8 mouse cellular contexts compared by ENCODE assay signal in the genomic region with DNA sequence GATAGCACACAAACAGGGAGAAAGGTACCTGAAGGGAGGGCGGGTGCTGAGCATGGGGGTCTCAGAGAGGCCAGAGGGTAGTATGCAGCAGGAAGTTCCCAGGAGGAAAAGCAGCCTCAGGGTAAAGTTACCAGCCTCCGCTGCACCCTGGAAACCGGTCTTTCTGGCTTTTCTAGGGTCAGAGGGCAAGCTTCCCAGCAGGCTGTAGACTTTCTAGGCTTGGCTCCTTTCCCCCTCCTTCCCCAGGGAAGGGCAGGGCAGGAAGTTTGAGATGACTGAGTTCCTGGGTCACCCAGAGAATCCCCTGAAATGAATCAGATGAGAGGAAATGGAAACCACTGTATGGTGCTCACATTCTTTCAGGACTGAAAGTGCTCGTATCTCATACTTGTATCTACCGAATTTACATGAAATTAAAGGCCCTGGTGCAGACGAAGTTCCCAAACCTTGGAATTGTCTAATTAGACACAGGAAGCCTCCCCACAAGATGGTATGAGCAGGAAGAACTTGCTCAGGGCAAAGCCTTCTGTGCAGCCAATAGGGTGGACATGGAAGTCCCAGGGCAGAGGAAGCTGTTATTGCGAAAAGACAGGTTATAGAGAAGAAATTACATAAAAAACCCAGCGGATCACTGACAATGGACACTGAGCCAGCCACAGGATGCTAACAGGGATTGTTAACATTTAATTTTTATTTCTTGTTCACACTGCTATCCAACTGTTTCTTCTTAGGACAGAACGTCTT.
DNase-seq lines count a peak whose midpoint lies in the region; ATAC-seq and TF ChIP-seq lines count a peak whose summit lies in the region.

No protein-coding gene starts in this region.

- H3K79me2 ChIP-seq in heart, adult 2 months (replicated peaks; ENCODE audit: control insufficient read depth, insufficient read depth, low read length) = no peaks in the 10 kb centered on the region

- TF ChIP-seq CTCF in heart, adult 2 months (IDR thresholded peaks at IDR 0.05) = no peak

- intact Hi-C loops in heart, adult 2 months (cut with DNase I) = loop anchor here (5.0 kb wide), 1 partner anchor 63 kb away; no protein-coding TSS in a partner anchor

- no peaks in the 10 kb centered on the region for H3K36me3 ChIP-seq in heart, adult 2 months (ENCODE audit: control insufficient read depth, insufficient read depth, low read length)
- no peaks in the 10 kb centered on the region for H3K36me3 ChIP-seq in heart, embryonic 11.5 days (ENCODE audit: control insufficient read depth, insufficient read depth, low read length)
- H3K36me3 ChIP-seq in liver, embryonic 12.5 days = no peaks in the 10 kb centered on the region

- DNase-seq in heart, adult 2 months = peak; percentile 39 to 41
- peak; percentile 97 for DNase-seq in large intestine, adult 2 months (ENCODE audit: low read depth, low spot score)
- peak; percentile 42 for DNase-seq in urinary bladder, adult 2 months (ENCODE audit: low spot score)
- no peak for DNase-seq in thymus, adult 18-20 months
- DNase-seq in layer of hippocampus, postnatal 10 days (ENCODE audit: low spot score in 2 of 2) = no peak

- no peaks in the 10 kb centered on the region for H3K27me3 ChIP-seq in heart, adult 2 months (ENCODE audit: control insufficient read depth, insufficient read depth, low read length)
- H3K27me3 ChIP-seq in heart, embryonic 11.5 days (ENCODE audit: control insufficient read depth, insufficient read depth, low read length) = no peaks in the 10 kb centered on the region
- H3K27me3 ChIP-seq in liver, embryonic 12.5 days (replicated peaks) = no peaks in the 10 kb centered on the region

- no peak for ATAC-seq in heart, embryonic 11.5 days (replicated peaks; ENCODE audit: insufficient number of reproducible peaks, low FRiP score, low TSS enrichment)
- ATAC-seq in granulocyte monocyte progenitor cell, adult 5-6 weeks (replicated peaks; ENCODE audit: poor library complexity, severe bottlenecking) = peak; percentile 48; the same call in 1 of the 2 replicates
- ATAC-seq in liver, embryonic 12.5 days = no peak

- no peak for TF ChIP-seq POLR2A in heart, adult 2 months (IDR thresholded peaks at IDR 0.05; ENCODE audit: insufficient read depth, low read depth, low read length)

- 59% methylated on average over 9 of the region's 9 CpGs for WGBS in heart, adult 2 months
- 42% methylated on average over 9 of the region's 9 CpGs for WGBS in heart, embryonic 11.5 days (ENCODE audit: insufficient replicate concordance)
- 31% methylated on average over 9 of the region's 9 CpGs for WGBS in large intestine, adult 2 months
- 29% methylated on average over 9 of the region's 9 CpGs for WGBS in liver, embryonic 12.5 days (ENCODE audit: insufficient replicate concordance)

- no peaks in the 10 kb centered on the region for H3K9me3 ChIP-seq in heart, embryonic 11.5 days (replicated peaks; ENCODE audit: control insufficient read depth, low read length)
- no peaks in the 10 kb centered on the region for H3K9me3 ChIP-seq in liver, embryonic 12.5 days (replicated peaks)

- H3K9ac ChIP-seq in heart, adult 2 months (ENCODE audit: low read depth, low read length) = no peak overlapping the region
- no peak overlapping the region for H3K9ac ChIP-seq in heart, embryonic 11.5 days (ENCODE audit: low read depth, low read length)
- H3K9ac ChIP-seq in liver, embryonic 12.5 days = no peak overlapping the region

- H3K4me1 ChIP-seq in heart, adult 2 months (ENCODE audit: control insufficient read depth, insufficient read depth, low read length) = no peaks in the 10 kb centered on the region; the same call in 1 of the 2 replicates
- 0 out of 2 replicates have a peak, but pooled peaks cover 3% of the 10 kb centered on the region for H3K4me1 ChIP-seq in heart, embryonic 11.5 days (ENCODE audit: control insufficient read depth, insufficient read depth, low read length)
- peaks cover 6% of the 10 kb centered on the region; the same call in 1 of the 2 replicates for H3K4me1 ChIP-seq in liver, embryonic 12.5 days

- no peak overlapping the region for H3K4me2 ChIP-seq in heart, embryonic 11.5 days
- H3K4me2 ChIP-seq in liver, embryonic 12.5 days = no peak overlapping the region

- H3K27ac ChIP-seq in heart, adult 2 months = no peak overlapping the region
- H3K27ac ChIP-seq in heart, embryonic 11.5 days (ENCODE audit: low read depth, low read length) = no peak overlapping the region
- H3K27ac ChIP-seq in liver, embryonic 12.5 days = no peak overlapping the region

- no peak overlapping the region for H3K4me3 ChIP-seq in heart, adult 2 months
- no peak overlapping the region for H3K4me3 ChIP-seq in heart, embryonic 11.5 days (ENCODE audit: low read depth, low read length)
- no peak overlapping the region for H3K4me3 ChIP-seq in liver, embryonic 12.5 days

- TF ChIP-seq EP300 in heart, adult 2 months (IDR thresholded peaks at IDR 0.05; ENCODE audit: insufficient read depth, low read depth, low read length) = no peak

Comparison
In these comparisons a context has a peak if more than half of its experiments do, and no peak if none do; other contexts are left out.
1. DNase-seq: peak in heart, adult 2 months (2 of 2), large intestine, adult 2 months (single experiment) and urinary bladder, adult 2 months (single experiment); none in thymus, adult 18-20 months (0 of 2) and layer of hippocampus, postnatal 10 days (0 of 2).